Mouse (Mus musculus): ENCODE measurements around the gene Ccer2. TPM values are rescaled to one million over a fixed set of nuclear protein-coding genes. Genes with fewer than 3 reads are reported as not detected.

Ccer2 gene
- total and polyA plus RNA-seq, 3 experiments = 0.11 TPM; not detected in 2

DNA sequence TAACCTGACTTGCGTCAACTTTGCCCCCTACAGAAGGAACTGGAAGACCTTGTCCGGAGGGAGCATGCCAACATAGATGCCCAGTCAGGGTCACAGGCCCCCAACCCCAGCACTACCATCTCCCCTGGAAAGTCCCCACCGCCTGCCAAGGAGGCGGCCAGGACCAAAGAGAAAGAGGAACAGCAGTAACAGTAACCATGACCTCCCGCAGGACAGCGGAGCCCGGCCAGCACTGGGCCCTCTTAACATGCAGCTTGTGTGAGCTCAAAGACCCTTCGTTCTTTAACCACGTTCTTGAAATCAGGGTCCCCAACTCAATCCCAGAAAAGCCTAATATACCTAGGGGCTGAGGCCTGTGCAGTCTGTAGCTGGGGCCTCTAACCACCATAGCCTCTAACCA is 31.9 kb downstream of the Ccer2 start:
- Histone ChIP-seq H3K9ac (ENCODE audit: control insufficient read depth, low read depth, low read length, poor library complexity, severe bottlenecking) (no peak overlapping the region), H3K36me3 (ENCODE audit: control insufficient read depth in 1 of 2, insufficient read depth in 2 of 2, low read length in 2 of 2) (no peaks in the 10 kb centered on the region), H3K27ac (ENCODE audit: control insufficient read depth, low read depth, low read length) (no peak overlapping the region), H3K79me2 (ENCODE audit: control insufficient read depth, insufficient read depth, low read length, poor library complexity) (no peaks in the 10 kb centered on the region), H3K4me3 (ENCODE audit: control insufficient read depth in 1 of 2, insufficient read depth in 1 of 2, low read depth in 2 of 2, low read length in 2 of 2) (no peak overlapping the region), H3K9me3 (replicated peaks; ENCODE audit: insufficient read depth, low read length) (no peaks in the 10 kb centered on the region), H3K4me1 (ENCODE audit: control insufficient read depth in 1 of 2, insufficient read depth in 2 of 2, low read length in 2 of 2) (no peaks in the 10 kb centered on the region), H3K27me3 (ENCODE audit: control insufficient read depth in 1 of 2, insufficient read depth in 2 of 2, low read length in 2 of 2) (no peaks in the 10 kb centered on the region)
- no peak for DNase-seq (ENCODE audit: low read depth, low spot score)
- TF ChIP-seq HCFC1 (IDR thresholded peaks at IDR 0.05; ENCODE audit: low read depth, low read length) = no peak
- no peak for TF ChIP-seq POLR2A (IDR thresholded peaks at IDR 0.05; ENCODE audit: control insufficient read depth in 1 of 2, insufficient read depth in 1 of 2, low read depth in 1 of 2, low read length in 2 of 2, poor library complexity in 1 of 2)
- no peak for TF ChIP-seq BHLHE40 (IDR thresholded peaks at IDR 0.05; ENCODE audit: borderline replicate concordance, low read depth, low read length)
- no peak for TF ChIP-seq TAL1 (IDR thresholded peaks at IDR 0.05; ENCODE audit: low read length)
- no peak for TF ChIP-seq MXI1 (IDR thresholded peaks at IDR 0.05; ENCODE audit: low read depth, low read length)
- no peak for TF ChIP-seq ZKSCAN1 (IDR thresholded peaks at IDR 0.05; ENCODE audit: low read depth, low read length)
- no peak for TF ChIP-seq USF1 (IDR thresholded peaks at IDR 0.05; ENCODE audit: low read depth, low read length)
- no peak for TF ChIP-seq JUND (IDR thresholded peaks at IDR 0.05; ENCODE audit: low read depth, low read length)
- TF ChIP-seq ZMIZ1 (IDR thresholded peaks at IDR 0.05; ENCODE audit: low read depth, low read length) = no peak
- no peak for TF ChIP-seq CHD2 (IDR thresholded peaks at IDR 0.05; ENCODE audit: low read length)
- no peak for TF ChIP-seq ETS1 (IDR thresholded peaks at IDR 0.05; ENCODE audit: low read depth, low read length)
- TF ChIP-seq CHD1 (IDR thresholded peaks at IDR 0.05; ENCODE audit: low read depth, low read length) = no peak

DNA sequence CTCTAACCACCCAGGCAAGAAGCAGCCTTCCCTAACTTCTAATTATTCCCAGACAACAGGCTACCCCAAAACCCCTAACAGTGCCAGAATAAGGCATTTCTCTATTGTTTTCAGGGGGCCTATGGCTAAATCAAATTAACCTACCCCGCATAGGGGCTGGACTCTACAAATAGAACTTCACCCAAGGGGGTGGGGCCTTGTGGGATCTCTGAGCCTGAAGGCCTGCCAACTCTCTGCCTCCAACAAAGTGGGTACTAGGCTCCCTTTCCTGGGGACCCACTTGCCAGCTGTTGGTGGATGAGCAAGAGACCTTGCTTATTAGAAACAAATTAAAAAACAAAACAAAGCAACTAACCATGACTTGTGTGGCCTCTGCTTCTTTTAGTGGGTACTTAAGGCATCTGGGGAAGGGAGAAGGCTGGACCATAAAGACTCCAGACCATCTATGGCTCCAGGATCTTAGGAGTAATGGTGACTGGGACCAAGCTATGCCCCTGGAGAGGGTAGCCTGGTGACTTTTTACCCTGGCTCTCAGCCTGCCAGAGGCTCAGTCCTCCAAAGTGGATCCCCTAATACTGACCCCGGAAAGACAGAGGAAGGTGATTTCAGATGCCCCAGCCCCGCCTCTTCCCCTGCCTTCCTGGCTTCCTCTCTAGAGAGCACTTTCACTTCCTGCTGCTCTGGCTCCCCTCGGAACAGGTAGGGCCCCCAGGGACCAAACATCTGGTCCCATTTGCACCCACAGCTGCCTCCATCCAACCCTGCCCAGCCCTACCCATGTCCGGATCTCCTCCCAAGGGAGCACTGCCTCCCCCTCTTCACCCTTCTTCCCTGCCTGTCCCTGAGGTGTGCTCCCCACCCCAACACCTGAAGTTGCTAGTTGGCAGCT is 32.6 kb downstream of the Ccer2 start, which contains the start of gene Rinl:
TSS of gene Rinl (plus strand) at position 663 of the 889 bp plus-strand sequence.
- TF ChIP-seq ZMIZ1 (IDR thresholded peaks at IDR 0.05; ENCODE audit: low read depth, low read length) = no peak
- no peak for TF ChIP-seq NRF1 (IDR thresholded peaks at IDR 0.05; ENCODE audit: insufficient read depth, low read depth, low read length, poor library complexity, severe bottlenecking)
- TF ChIP-seq HCFC1 (IDR thresholded peaks at IDR 0.05; ENCODE audit: low read depth, low read length) = no peak
- no peak for TF ChIP-seq RAD21 (IDR thresholded peaks at IDR 0.05; ENCODE audit: low read depth, low read length)
- no peak for TF ChIP-seq GATA1 (IDR thresholded peaks at IDR 0.05; ENCODE audit: low read depth, low read length)
- no peak for TF ChIP-seq MAZ (IDR thresholded peaks at IDR 0.05; ENCODE audit: low read depth, low read length)
- no peak for TF ChIP-seq RCOR1 (IDR thresholded peaks at IDR 0.05; ENCODE audit: low read depth, low read length)
- no peak for TF ChIP-seq MYB (IDR thresholded peaks at IDR 0.05; ENCODE audit: low read depth, low read length)
- no peak for TF ChIP-seq SIN3A (IDR thresholded peaks at IDR 0.05; ENCODE audit: low read length)
- TF ChIP-seq POLR2AphosphoS5 (IDR thresholded peaks at IDR 0.05; ENCODE audit: borderline replicate concordance, low read depth, low read length) = no peak
- no peak for TF ChIP-seq SMC3 (IDR thresholded peaks at IDR 0.05; ENCODE audit: low read depth, low read length)
- TF ChIP-seq ZNF384 (IDR thresholded peaks at IDR 0.05; ENCODE audit: low read depth, low read length) = no peak
- TF ChIP-seq GABPA (IDR thresholded peaks at IDR 0.05; ENCODE audit: low read depth, low read length) = no peak
- no peak for TF ChIP-seq BHLHE40 (IDR thresholded peaks at IDR 0.05; ENCODE audit: borderline replicate concordance, low read depth, low read length)
- no peaks in the 10 kb centered on the region for H3K4me1 ChIP-seq (ENCODE audit: control insufficient read depth in 1 of 2, insufficient read depth in 2 of 2, low read length in 2 of 2)
- H3K9ac ChIP-seq (ENCODE audit: control insufficient read depth, low read depth, low read length, poor library complexity, severe bottlenecking) = no peak within 1 kb of the TSS
- no peaks in the 10 kb centered on the region for H3K36me3 ChIP-seq (ENCODE audit: control insufficient read depth in 1 of 2, insufficient read depth in 2 of 2, low read length in 2 of 2)
- DNase-seq (ENCODE audit: low read depth, low spot score) = no peak
- H3K9me3 ChIP-seq (replicated peaks; ENCODE audit: insufficient read depth, low read length) = no peaks in the 10 kb centered on the region
- no peaks in the 10 kb centered on the region for H3K27me3 ChIP-seq (ENCODE audit: control insufficient read depth in 1 of 2, insufficient read depth in 2 of 2, low read length in 2 of 2)
- no peak within 1 kb of the TSS for H3K4me3 ChIP-seq (ENCODE audit: control insufficient read depth in 1 of 2, insufficient read depth in 1 of 2, low read depth in 2 of 2, low read length in 2 of 2)
- no peaks in the 10 kb centered on the region for H3K79me2 ChIP-seq (ENCODE audit: control insufficient read depth, insufficient read depth, low read length, poor library complexity)
- no peak within 1 kb of the TSS for H3K27ac ChIP-seq (ENCODE audit: control insufficient read depth, low read depth, low read length)

Measured in MEL (cell line).